Mouse (Mus musculus) testis, adult 2 months (tissue): ENCODE results near the gene Pitpnc1. TPM values are rescaled to one million over a fixed set of nuclear protein-coding genes. Genes with fewer than 3 reads are reported as not detected.

Experiments
- H3K27ac ChIP-seq: fragments of 200-500 bp; 2 replicates; pipeline ENCODE4 v1.5.1; 2012; ENCODE audit warnings: low read depth, low read length; ENCODE audit not compliant: control insufficient read depth, insufficient read depth
- H3K27me3 ChIP-seq: fragments of 200-500 bp; 2 replicates; pipeline ENCODE4 v1.6.1; 2012; ENCODE audit warnings: mild to moderate bottlenecking, low read length, moderate library complexity; ENCODE audit not compliant: control insufficient read depth, insufficient read depth
- H3K36me3 ChIP-seq: fragments of 200-500 bp; 2 replicates; pipeline ENCODE4 v1.6.1; 2012; ENCODE audit warnings: mild to moderate bottlenecking, low read length; ENCODE audit not compliant: control insufficient read depth, insufficient read depth
- H3K4me1 ChIP-seq: fragments of 200-500 bp; 2 replicates; pipeline ENCODE4 v1.6.1; 2012; ENCODE audit warnings: low read length; ENCODE audit not compliant: control insufficient read depth, insufficient read depth
- H3K4me3 ChIP-seq: fragments of 200-500 bp; 2 replicates; pipeline ENCODE4 v1.5.1; 2012; ENCODE audit warnings: low read depth, mild to moderate bottlenecking, low read length, moderate library complexity, mixed read lengths; ENCODE audit not compliant: control insufficient read depth
- CTCF ChIP-seq: fragments of 200-500 bp; IDR thresholded peaks from 2 replicates; pipeline ENCODE4 v1.5.1; 2012; ENCODE audit warnings: low read depth, mild to moderate bottlenecking, inconsistent platforms, low read length, moderate library complexity; ENCODE audit not compliant: control insufficient read depth, insufficient read depth, insufficient replicate concordance
- POLR2A ChIP-seq: fragments of 200-500 bp; IDR thresholded peaks from 2 replicates; pipeline ENCODE4 v1.6.1; 2012; ENCODE audit warnings: low read depth, mild to moderate bottlenecking, inconsistent platforms, low read length, moderate library complexity; ENCODE audit not compliant: control insufficient read depth
- polyA plus RNA-seq: library from polyadenylated mRNA; depleted of rRNA; stranded (reverse); fragments of >200 nt; gene quantifications from 2 replicates; pipeline ENCODE4 v1.2.3, GENCODE M21; 2012

Pitpnc1 gene
- polyA plus RNA-seq, 1 experiment = 1.5 TPM

DNA sequence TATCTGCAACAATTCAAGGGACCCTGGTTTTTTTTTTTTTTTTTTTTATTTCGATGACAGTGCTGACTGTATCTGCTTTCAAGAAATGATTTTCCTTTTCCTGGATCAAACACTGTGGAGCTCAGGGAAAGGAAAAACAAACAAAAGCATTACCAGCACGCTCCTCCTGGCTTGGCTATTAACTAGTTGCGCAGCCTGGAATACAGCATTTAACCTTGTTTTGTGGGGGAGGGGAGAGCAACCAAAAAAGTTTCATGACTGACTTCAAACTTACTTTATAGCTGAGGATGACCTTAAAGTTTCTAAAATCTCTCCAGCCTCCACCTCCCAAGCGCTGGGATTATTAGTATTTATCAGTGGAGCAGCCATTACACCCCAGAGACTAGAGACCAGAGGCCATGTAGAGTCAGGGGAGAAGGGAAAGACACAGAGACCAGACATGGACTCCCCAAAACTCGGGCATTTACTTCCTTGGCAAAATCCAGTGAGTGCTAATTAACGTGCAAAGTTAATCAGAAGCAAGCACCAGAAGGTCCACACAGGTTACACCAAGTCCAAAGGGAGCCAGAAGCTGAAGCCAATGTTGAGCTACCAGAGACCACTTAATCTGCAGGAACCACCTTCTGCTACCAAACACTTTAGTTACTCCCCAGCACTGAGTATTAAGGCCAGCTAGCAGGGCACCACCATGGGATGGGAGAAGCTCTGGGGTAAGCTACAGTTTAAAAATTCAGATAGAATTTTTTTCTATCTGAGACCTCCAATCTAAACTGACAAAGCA lies 3.7 kb downstream of the Pitpnc1 start:
- Histone ChIP-seq H3K27me3 (no peaks in the 10 kb centered on the region), H3K36me3 (no peaks in the 10 kb centered on the region), H3K27ac (no peak overlapping the region), H3K4me1 (peaks cover 8% of the 10 kb centered on the region), H3K4me3 (no peak overlapping the region)
- TF ChIP-seq POLR2A (no peak), CTCF (no peak)

DNA sequence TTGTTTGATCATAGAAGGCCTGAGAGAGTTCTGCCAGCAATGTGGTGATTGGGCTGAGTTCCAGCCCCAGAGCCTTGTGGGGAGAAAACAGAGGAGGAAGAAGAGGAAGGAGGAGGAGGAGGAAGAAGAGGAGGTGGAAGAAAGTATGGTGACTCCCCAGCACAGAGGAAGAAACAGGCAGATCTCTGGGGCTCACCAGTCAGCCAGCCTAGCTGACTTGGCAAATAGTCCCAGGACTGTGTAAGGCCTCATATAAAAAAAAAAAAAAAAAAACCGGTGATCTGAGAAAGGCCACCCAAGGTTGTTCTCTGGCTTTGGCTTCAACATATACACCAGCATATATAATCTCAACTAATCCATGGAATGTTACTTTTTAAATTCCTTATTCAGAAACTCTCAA lies 4.5 kb downstream of the Pitpnc1 start:
- no peaks in the 10 kb centered on the region for H3K27me3 ChIP-seq
- H3K27ac ChIP-seq = no peak overlapping the region
- H3K36me3 ChIP-seq = no peaks in the 10 kb centered on the region
- H3K4me1 ChIP-seq = peaks cover 6% of the 10 kb centered on the region
- H3K4me3 ChIP-seq = no peak overlapping the region
- no peak for TF ChIP-seq CTCF
- no peak for TF ChIP-seq POLR2A

DNA sequence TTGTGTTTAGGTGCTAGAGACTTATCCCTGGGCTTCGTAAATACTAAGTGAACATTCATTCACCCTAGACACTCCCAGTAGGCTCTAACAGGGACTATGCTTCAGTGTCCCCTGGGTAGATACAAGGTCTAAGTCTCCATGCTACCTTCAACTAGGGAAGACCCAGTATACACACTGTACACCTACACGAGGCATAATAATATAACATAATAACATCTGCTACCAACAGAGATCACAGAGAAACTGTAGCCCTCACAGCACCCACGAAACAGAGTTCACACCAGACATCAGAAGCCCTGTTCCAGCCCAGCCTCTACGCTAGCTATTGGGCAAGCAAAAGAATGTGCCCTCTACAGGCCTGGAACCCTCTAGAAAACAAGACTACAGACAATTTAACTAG lies 5.5 kb downstream of the Pitpnc1 start:
- H3K4me1 ChIP-seq = peaks cover 5% of the 10 kb centered on the region
- no peak overlapping the region for H3K27ac ChIP-seq
- H3K27me3 ChIP-seq = no peaks in the 10 kb centered on the region
- TF ChIP-seq CTCF (no peak), POLR2A (no peak)
- H3K4me3 ChIP-seq = no peak overlapping the region
- H3K36me3 ChIP-seq = no peaks in the 10 kb centered on the region

DNA sequence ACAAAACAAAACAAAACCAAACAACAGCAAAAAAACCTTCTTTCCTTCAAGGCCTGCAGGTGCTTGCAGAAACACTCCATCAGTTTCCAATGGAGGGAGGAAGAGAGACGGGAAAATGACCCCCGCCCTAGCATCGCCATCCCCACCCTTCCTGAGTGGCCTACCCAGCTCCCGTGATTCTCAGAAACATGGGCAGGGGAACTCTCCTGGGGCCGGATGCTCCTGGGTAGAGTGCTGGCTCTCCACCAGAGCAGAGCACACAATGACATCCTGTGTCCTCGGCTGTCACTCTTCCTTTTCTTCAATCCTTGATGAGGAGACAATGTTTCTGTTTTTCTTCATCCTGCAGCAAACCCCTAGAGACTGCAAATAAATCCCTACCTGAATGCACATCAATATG lies 6.4 kb downstream of the Pitpnc1 start:
- Histone ChIP-seq H3K36me3 (no peaks in the 10 kb centered on the region), H3K27me3 (no peaks in the 10 kb centered on the region), H3K4me3 (no peak overlapping the region), H3K4me1 (peaks cover 5% of the 10 kb centered on the region), H3K27ac (no peak overlapping the region)
- TF ChIP-seq CTCF = no peak
- TF ChIP-seq POLR2A = no peak

DNA sequence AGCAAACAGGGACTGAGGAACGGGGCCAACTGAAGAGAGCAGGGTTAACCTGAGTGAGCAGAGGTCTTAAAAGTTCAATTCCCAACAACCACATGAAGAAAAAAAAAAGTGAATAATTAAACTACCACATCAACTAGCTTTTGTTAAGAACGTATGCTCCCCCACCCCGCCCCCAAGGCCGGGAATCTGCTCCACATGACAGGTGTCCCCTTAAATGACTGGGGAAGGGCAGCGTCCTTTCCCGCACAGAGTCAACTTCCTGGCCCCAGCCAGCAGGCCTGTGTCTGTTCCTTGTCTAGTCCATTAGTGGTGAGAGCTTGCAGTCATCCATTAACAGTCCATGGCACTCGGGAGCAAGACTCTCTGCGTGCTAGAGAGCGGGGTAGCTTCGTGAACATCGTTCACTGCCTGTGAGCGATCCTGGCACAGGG lies 7.2 kb downstream of the Pitpnc1 start:
- Histone ChIP-seq H3K4me3 (peak overlapping the region; percentile 35), H3K27ac (no peak overlapping the region), H3K36me3 (no peaks in the 10 kb centered on the region), H3K27me3 (no peaks in the 10 kb centered on the region), H3K4me1 (peaks cover 3% of the 10 kb centered on the region; the same call in 1 of the 2 replicates)
- TF ChIP-seq POLR2A (no peak), CTCF (no peak)

DNA sequence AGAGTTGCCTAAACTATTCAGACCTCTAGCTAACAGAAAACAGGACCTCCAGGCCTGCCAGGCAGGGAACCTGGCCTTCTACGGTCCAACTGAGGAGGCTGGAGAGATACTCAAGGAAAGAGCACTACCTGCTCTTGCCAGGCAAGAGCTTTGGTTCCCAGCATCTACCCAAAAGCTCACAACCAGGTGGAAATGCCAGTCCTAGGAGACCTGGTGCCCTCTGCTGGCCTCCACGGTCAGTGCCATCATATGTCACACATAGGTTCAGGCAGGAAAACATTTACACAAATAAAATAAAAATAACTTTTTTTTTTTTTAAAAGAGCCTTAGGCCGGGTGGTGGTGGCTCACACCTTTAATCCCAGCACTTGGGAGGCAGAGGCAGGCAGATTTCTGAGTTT lies 8.0 kb downstream of the Pitpnc1 start:
- Histone ChIP-seq H3K27me3 (no peaks in the 10 kb centered on the region), H3K27ac (no peak overlapping the region), H3K4me3 (no peak overlapping the region), H3K36me3 (no peaks in the 10 kb centered on the region), H3K4me1 (peaks cover 3% of the 10 kb centered on the region; the same call in 1 of the 2 replicates)
- TF ChIP-seq POLR2A (no peak), CTCF (no peak)

DNA sequence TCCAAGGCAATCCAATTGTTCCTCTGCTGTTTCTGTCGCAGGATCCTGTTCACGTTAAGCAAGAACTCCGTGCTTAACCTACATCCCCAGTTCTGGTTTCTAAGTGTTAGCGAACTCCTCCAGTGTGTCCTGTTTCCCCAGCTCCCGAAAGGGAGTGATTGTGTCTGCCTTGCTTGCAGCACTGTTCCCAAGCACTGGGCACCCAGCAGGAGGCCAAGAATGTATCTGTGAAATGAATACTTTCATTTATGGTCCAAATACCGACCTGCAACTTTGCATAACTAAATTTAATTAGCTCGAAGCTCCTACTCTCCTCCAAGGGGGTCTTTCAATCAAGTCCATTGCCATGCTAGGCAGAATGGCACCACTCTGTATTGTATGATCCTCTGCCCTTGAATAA lies 10.7 kb downstream of the Pitpnc1 start:
- Histone ChIP-seq H3K27ac (no peak overlapping the region), H3K36me3 (no peaks in the 10 kb centered on the region), H3K4me1 (peaks cover 3% of the 10 kb centered on the region; the same call in 1 of the 2 replicates), H3K27me3 (no peaks in the 10 kb centered on the region), H3K4me3 (no peak overlapping the region)
- no peak for TF ChIP-seq CTCF
